Mouse (Mus musculus): ENCODE measurements around the gene Fntb.
A peak's percentile ranks its signal among the peaks of the same experiment; 100 is the strongest.

Fntb gene

DNA sequence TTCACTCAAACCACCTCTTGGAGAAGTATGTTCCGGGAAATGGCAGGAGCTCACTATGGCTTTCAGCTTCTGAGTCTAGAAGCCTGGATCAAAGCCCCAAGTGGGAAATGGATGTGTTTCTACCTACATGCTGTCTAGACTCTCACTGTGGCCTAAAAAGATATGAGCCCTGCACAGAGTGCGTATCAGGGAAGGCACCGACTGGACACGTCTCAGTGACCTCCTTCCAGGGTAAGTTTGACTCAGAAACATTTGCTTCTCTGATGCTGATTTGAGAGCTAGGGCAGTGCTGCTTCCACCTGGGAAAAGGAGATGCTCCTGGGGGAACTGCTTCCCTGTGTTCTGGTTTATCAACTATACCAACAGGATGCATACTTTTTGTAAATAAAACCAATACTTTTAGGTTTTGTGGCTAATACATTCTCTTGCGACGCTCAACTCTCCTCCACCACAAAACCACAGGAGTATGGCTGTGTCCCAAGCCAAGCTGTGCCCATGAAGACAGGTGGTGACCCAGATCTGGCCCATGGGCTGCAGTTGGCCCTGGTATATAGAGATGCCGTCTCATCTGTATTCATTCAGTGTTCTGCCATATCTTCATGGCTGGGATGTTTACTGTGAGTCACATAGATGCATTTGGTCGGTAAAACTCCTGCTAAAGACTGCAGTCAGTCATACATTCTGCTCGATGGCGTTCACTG, 159.7 kb downstream of the Fntb start:
- DNase-seq = peak; percentile 76 to 81

DNA sequence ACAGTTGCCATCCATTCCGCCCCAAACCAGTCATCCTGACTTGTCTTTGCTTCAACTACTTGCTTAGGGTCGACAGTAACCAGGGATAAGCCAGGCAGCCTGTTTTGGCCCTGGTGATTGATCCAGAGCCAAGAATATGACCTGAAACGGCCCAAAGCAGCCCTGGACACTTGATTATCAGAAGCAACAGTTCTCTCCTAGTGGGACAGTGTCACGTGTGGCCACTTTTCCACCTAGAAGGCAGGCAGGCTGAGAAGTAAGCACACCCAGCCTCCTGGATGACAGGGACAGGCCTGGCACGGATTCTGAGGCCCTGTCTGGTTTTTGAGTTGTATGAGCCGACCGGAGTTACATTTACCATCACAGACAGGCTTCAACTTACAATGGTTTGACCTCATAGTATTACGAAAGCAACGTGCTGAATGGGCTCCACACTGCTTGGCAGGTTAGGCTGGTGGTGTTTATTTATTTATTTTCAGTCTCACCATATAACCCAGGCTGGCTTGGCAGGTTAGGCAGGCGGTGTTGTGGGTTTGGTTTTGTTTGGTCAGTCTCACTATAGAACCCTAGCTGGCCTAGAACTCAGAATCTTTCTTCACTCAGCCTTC, 161.1 kb downstream of the Fntb start:
- DNase-seq = peak; percentile 33 to 38

DNA sequence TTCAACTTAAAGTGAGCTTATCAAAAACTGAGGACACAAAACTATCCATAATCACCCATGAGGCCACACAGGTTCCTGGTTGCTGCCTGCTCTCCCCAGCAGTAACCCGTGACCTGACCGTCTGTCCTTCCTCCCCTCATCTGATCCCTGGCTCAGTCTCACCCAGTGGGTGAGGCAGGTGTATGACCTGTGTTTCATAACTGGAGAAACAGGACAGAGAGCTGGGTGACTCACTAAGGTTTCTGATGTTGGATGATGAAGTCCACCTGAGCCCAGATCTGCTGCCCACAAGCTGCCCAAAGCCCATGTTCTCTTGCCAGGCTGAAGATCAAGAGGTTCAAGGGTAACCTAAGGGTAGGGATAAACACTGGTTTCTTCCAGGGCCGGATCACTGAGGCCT, 161.6 kb downstream of the Fntb start:
- DNase-seq = no peak

- peak in 1 of 2 experiments; percentile 32 for DNase-seq
Observed at GRCm38 (mm10) chr12:76927539-76927938, 162.2 kb downstream of the Fntb start.

DNA sequence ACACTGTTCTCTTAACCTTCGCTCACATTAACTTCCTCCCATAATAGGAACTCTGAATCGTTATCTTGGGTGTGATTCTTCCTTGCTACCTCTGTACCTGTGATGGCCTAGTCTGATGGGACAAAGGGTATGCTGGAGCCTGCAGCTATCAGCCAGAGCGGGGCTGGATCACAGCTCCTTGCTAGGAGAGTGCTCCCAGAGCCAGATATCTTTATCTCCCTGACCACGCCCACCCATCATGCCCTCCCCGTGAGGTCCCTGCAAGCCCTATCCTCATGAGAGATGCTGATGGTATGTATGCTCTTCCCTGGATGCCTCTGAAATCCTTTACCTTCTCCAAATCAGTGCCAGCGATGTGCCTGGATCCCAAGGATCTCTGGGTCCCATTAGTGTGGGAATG, 164.8 kb downstream of the Fntb start:
- no peak for DNase-seq

DNA sequence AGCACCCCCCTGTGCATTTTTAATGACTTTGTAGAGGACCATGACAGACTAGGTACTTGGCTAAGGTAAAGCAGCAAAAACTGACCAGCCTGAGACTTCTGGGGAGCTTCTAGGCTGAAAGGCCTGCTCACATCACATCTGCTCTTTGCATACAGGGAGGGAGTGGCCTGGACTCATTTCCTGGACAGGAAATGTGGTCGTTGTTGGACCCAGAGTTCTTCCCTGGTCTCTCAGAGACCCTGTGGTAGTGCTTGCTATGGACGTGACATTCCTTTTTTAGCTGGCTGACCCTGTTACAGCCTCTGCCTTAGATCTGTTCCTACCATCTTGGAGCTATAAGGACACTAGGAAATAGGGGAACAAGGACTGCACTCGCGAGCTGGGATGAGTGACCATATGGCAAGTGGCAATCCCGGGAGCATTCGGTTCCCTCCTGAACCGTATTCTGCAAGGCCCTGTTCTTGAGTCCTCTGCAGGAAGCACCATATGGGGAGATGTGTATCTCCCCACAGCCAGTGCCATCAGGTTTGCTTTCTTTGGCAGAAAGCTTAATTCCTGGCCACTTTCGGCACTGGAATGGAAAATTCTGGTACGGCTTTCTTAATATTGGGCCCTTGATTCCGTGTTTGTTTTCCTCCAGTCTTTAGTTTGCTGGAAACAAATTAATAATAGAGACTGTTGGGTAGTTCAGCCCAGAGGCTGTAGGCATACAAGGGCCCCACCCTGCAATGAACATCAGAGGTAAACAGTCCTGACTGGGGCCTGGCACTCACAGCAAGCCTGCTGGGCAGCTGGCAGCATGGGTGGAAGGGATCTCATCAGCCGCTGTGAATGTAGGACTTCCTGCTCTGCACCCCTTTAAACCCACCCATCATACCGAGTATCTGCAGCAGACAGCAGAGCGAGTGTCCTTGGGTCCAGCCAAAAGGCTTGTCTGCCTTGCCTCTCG, 166.6 kb downstream of the Fntb start:
- DNase-seq = peak; percentile 82 to 90

DNA sequence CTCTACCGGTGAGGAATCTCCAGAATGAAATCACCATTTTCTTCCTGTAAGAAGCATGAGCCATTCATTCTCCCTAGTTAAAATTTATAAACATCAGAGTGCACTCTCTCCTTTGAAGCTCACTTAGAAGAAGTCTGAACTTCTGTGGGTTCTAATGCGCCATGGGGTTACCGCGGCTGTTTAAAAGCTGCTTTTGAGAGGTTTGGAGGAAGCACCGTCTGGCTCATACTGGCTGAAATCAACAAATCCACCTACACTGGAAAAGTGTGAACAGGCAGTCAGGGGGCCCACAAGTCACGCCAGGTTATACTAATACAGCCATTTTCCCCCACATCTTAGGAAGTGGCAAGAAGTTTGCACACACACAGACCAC, 167.3 kb downstream of the Fntb start:
- DNase-seq = no peak

GRCm38 (mm10) chr12:76934438-76934837, 169.0 kb downstream of the Fntb start:
- DNase-seq = no peak

GRCm38 (mm10) chr12:76936211-76936610, 170.8 kb downstream of the Fntb start:
- peak; percentile 62 to 75 for DNase-seq

DNA sequence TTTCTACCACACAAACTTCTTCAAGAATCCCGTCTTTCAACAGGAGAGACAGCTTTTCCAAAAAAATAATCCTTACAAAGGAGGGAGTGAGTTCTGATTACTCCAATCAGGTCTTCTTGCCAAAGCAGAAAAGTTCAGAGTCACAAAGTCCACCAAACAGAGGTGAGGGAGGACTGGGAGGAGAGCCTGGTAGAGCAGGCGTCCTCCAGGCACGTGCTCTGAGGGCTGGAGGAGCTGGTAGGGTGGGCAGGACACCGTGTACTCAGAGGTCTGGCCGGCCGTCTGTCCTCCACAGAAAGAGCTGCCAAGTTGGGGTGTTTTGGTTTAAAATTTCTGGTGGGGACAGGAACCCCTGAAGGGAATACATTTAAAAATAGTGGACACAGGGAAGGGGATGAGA, 172.6 kb downstream of the Fntb start:
- no peak for DNase-seq

- DNase-seq = no peak
Observed at GRCm38 (mm10) chr12:76941524-76941923, 176.1 kb downstream of the Fntb start.

- DNase-seq = no peak
Observed at GRCm38 (mm10) chr12:76942476-76942875, 177.1 kb downstream of the Fntb start.

- DNase-seq = no peak
Observed at GRCm38 (mm10) chr12:76943046-76943445, 177.7 kb downstream of the Fntb start.

GRCm38 (mm10) chr12:76943466-76943865, 178.1 kb downstream of the Fntb start:
- no peak for DNase-seq

DNA sequence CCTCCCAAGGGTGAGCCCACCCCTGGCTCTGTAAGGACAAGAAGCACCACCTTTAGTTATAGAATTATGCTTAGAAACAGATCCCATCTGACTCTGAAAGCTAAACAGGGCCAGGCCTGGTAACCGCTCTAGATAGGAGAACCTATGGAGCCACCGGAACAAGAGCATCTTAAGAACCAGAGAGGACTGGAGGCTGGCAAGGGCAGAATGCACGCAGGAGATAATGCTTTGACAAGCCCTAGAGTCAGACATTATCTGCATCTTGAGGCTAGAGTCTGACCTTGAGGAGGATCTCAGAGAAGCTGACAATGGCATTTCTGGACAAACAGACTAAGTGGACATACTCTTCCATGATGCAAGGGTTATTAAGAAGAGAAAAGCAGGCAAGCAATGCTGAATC, 182.1 kb downstream of the Fntb start:
- no peak for DNase-seq

DNA sequence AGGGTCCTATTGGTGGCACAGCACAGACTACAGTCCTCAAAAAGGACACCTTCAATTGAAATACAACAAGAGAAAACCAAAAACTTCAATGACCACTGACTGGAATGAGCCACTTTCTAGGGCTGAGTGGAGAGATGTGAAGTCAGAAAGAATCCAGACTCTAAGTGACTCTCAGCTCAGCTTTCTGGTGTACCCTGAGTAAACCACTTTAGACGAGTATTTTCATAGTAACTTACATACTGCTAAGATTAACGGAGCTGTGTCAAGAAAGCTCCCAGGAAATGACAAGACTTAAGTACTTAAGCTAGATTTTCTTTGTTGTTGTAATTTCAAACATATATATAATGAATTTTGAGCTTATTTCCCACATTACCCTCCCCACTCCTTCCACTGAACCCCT, 182.8 kb downstream of the Fntb start:
- DNase-seq = no peak

DNA sequence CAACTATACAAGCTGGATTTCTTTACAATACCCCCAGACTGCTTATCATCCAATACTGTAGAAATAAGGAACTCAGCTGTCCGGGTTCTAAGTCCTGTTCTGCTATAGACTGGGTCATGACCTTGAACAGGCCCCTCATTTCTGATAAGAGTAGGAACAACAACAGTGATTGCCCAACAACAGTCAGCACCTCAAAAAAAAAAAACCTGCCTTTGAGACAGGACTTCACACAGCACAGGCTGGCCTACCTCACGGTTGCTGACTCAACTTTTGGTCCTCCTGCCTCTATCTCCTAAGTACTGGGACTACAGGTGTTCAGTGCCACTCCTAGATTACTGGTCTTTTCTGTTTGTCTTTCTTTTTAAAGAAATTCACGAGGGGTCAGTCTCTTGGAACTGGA, 183.4 kb downstream of the Fntb start:
- no peak for DNase-seq

DNA sequence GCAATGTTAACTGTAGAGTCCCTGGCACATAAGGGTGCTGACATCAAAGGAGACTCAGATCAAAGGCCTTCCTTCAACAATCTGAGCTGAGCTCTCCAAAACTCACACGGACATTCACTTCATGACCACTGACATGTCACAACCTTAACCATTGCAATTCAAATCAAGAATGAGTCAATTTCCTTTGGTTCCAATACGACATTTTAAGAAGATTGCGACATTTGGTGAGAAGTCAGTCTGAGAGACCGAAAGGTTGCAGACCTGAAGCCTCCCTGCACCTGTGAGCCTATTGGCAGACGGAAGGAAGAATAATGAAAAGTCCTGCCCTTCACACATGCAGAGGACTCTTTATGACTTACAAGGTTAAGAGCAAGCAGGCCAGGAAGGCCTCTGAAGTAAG, 184.9 kb downstream of the Fntb start:
- no peak for DNase-seq

DNA sequence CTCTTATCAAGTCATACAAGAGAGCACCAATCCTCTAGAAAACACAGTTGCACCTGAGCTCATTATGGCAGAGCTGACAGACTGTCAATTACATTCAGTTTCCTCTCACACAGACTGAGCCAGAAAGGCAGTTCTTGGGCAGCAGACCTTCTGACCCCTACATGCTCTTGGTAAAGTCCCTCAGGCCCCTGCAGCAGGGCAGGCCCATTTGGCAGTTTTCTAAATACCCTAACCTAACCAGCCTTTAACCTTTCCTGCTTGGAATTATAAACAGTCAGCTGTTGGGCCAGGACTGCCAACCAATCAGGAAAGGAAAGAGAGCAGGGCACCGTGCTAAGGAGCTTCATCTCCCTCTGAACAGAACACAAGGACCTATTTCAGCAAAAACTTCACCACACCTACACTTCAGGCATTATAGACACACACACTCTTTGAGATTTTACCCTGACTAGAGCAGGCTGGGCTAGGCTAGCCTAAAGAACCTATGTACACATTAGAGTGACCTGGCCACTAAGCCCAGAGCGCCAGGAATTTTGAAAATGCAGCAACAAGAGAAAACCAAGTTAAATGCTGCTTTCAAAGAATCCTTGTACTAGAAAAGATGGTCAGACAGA, 188.5 kb downstream of the Fntb start:
- no peak for DNase-seq

GRCm38 (mm10) chr12:76954698-76955423, 189.5 kb downstream of the Fntb start:
- DNase-seq = peak; percentile 94 to 95

GRCm38 (mm10) chr12:76957688-76958087, 192.3 kb downstream of the Fntb start:
- DNase-seq = no peak

All from cerebellum, postnatal 10 days (tissue).